Mouse (Mus musculus) 3T3-L1 (cell line): Measurements from ENCODE around the gene Psg16.
A peak's percentile ranks its signal among the peaks of the same experiment; 100 is the strongest.
"Not testable (repeated sequence)": the region's sequence is repeated elsewhere in the genome, so short reads cannot be mapped to it uniquely, and the experiment has no call there.

ENCODE experiments used
- DNase-seq: peaks from one replicate; pipeline ENCODE4 v3.0.0-alpha.2; 2015; ENCODE audit warnings: low read depth, low spot score

Psg16 gene

GRCm38 (mm10) chr7:17055287-17055946 lies 18.4 kb upstream of the Psg16 start:
- DNase-seq = no peak

- DNase-seq = no peak
Observed at GRCm38 (mm10) chr7:17056081-17056581, 17.7 kb upstream of the Psg16 start.

- DNase-seq = no peak
Observed at GRCm38 (mm10) chr7:17056601-17057523, 17.0 kb upstream of the Psg16 start.

- DNase-seq = no peak
Observed at GRCm38 (mm10) chr7:17058071-17058689, 15.7 kb upstream of the Psg16 start.

- no peak for DNase-seq
Observed at GRCm38 (mm10) chr7:17058816-17059462, 14.9 kb upstream of the Psg16 start.

DNA sequence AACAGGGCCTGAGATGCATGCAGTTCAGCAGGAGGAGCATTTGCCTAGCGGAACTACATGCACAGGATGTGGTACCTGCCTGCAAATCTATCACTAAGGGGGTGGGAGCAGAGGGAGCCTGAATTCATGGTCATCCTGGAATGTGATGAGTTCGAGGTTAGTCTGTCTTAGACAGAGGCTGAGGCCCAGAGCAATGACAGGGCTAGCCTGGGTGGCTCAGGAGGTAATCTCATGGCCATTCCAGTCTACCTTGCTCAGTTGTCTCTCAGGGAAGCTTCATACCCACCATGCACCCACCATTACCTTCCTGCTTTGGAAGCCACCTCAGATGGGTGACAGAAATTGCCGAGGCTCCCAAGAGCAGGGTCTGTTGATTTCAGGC lies 14.4 kb upstream of the Psg16 start:
- DNase-seq = no peak

GRCm38 (mm10) chr7:17060031-17060781 lies 13.6 kb upstream of the Psg16 start:
- peak; percentile 29 for DNase-seq

- no peak for DNase-seq
Observed at GRCm38 (mm10) chr7:17060782-17061605, 12.8 kb upstream of the Psg16 start.

DNA sequence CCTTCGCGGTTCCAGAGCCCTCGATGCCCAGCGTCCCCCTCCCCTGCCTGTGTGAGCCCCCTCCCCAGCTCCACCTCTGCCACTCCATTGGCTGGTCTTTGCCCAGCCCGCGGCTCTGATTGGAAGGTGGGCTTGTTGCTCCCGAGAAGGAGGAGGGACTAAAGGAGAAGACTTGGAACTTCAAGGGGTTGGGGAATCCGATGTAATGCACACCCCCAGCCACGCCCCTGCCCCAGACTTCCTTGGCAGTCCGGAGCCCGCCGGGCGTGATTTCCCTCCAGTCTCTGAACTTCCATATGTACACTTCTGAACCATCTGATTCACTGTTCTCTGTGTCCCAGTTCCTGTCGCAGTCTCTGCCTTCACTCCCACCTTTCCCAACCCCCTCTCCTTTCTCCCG lies 11.5 kb upstream of the Psg16 start, which contains the start of gene Hif3a:
Gene Hif3a (minus strand): TSS at position 39 of the 400 bp plus-strand sequence.
- DNase-seq = no peak

- DNase-seq = no peak
Observed at GRCm38 (mm10) chr7:17062845-17063244, 11.0 kb upstream of the Psg16 start.

GRCm38 (mm10) chr7:17065620-17066019 lies 8.2 kb upstream of the Psg16 start:
- no peak for DNase-seq

- peak; percentile 82 for DNase-seq
Observed at GRCm38 (mm10) chr7:17066412-17066811, 7.4 kb upstream of the Psg16 start.

- no peak for DNase-seq
Observed at GRCm38 (mm10) chr7:17067000-17067399, 6.8 kb upstream of the Psg16 start.

DNA sequence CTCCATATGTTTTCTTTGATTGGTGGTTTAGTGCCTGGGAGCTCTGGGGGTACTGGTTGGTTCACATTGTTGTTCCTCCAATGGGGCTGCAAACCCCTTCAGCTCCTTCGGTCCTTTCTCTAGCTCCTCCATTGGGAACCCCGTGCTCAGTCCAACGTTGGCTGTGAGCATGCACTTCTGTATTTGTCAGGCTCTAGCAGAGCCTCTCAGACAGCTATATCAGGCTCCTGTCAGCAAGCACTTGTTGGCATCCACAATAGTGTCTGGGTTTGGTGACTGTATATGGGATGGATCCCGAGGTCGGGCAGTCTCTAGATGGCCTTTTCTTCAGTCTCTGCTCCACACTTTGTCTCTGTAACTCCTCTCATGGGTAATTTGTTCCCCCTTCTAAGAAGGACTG lies 6.2 kb upstream of the Psg16 start:
- not testable (repeated sequence) for DNase-seq

- no peak for DNase-seq
Observed at GRCm38 (mm10) chr7:17073513-17073903, 332 bp upstream of the Psg16 start.

GRCm38 (mm10) chr7:17076542-17076941 lies 2.7 kb downstream of the Psg16 start:
- no peak for DNase-seq

GRCm38 (mm10) chr7:17078076-17078654 lies 4.3 kb downstream of the Psg16 start:
- DNase-seq = no peak

- no peak for DNase-seq
Observed at GRCm38 (mm10) chr7:17082766-17083165, 8.9 kb downstream of the Psg16 start.

DNA sequence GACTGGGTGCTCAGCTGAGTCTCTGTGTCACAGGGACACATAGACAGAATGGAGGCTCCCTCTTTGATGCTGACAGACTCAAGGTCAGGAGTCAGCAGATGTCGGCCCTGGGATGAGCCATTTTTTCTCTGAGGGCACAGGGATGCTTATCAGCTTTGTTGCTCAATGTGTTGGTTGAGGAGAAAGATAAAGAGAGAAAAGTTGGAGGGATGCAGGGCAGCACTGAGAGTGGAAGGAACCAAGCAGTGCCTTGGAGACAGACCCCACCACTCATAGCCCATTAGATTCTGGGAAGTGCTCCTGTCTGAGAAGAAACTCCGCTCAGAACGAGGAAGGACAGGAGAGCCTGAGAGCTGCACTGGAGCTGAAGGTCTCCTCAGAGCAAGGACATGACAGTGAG lies 13.9 kb downstream of the Psg16 start:
- no peak for DNase-seq
